Mouse (Mus musculus): Measurements from ENCODE around the gene Ppp1r1c. TPM values are rescaled to one million over a fixed set of nuclear protein-coding genes. Genes with fewer than 3 reads are reported as not detected.

The Ppp1r1c gene
- 9.4 and 16.2 TPM in 2 replicates for polyA plus RNA-seq (2016; fragmentation: Nextera tagmentation; extraction: Ambion mirVana)

- WGBS, result 90% methylated on average over 6 of the region's 6 CpGs
- no peak for DNase-seq (ENCODE audit: low spot score)
- Histone ChIP-seq H3K27ac (replicated peaks) (no peak within 1 kb of the TSS), H3K9me3 (no peaks in the 10 kb centered on the region), H3K36me3 (replicated peaks) (no peaks in the 10 kb centered on the region), H3K27me3 (replicated peaks; ENCODE audit: low read depth, poor library complexity, severe bottlenecking) (no peaks in the 10 kb centered on the region), H3K4me1 (no peaks in the 10 kb centered on the region), H3K4me3 (no peak within 1 kb of the TSS)
Measured at GRCm38 (mm10) chr2:79707575-79707974, at the start of gene Ppp1r1c. Ppp1r1c (plus strand) TSS chr2:79707780.

DNA sequence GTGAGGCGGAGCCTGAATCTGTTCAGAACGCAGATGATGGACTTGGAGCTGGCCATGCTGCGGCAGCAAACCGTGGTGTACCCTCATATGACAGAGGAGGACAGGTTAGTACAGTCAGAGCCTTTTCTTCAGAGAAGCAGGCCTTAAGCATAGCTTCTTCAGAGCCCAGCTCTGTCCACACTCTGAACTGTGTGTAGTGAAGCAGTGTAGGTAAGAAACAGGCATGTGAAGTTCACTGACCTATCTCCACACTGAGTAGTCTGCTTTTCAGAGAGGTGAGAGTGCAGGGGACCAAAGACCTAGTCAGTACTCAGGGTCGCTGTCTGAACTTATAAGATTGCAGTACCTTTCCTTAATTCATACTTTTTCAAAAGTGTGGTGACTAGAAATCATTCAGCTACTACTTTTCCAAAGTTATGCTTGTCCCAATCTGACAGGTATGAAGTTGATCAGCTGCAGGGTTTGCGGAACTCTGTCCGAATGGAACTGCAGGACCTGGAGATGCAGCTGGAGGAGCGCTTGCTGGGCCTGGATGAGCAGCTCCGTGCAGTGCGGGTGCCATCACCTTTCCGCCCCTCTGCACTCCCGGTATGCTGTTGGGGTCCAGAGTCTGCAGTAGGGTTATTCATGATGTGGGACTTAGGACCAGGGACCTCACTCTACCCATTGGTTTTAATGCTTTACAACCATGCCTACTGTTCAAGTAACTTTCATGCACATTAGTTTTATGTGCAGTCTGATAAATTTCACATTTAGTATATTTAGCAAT is 47.0 kb upstream of the Ppp1r1c start:
- WGBS, result 84% methylated on average over 12 of the region's 12 CpGs
- H3K36me3 ChIP-seq (replicated peaks), result peaks cover 59% of the 10 kb centered on the region
- H3K4me1 ChIP-seq, result peaks cover 6% of the 10 kb centered on the region; the same call in 1 of the 2 replicates
- no peak overlapping the region for H3K27ac ChIP-seq (replicated peaks)
- no peak for DNase-seq (ENCODE audit: low spot score)
- H3K4me3 ChIP-seq, result no peak overlapping the region
- no peaks in the 10 kb centered on the region for H3K27me3 ChIP-seq (replicated peaks; ENCODE audit: low read depth, poor library complexity, severe bottlenecking)
- H3K9me3 ChIP-seq, result no peaks in the 10 kb centered on the region

DNA sequence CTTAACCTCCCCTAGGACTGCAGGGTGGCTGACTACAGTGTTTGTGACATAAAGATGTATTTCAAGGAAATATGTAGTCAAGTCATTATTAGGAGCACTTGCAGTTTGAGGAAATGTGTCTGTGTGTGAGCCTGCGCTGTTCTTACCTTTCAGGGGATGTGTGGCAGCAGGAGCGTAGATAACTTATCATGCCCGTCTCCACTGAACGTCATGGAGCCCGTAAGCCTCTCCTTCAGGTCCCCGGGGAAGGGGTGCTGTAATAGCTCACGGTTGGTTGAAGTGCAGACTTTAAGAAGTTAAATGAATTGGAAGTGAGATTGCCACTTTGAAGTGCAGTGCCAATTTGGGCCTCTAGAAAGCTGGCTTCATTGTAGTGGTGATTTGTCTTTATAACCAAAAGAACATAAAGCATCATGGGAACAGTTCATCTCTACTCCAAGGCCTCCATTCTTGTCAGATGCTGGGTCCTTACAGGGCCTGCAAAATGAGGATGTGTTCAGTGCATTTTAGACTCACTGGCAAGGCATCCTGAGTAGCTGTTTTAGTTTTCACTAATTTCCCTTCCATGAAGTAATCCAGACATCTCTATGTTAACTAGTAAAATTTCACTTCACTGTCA is 46.0 kb upstream of the Ppp1r1c start:
- Histone ChIP-seq H3K27me3 (replicated peaks; ENCODE audit: low read depth, poor library complexity, severe bottlenecking) (no peaks in the 10 kb centered on the region), H3K27ac (replicated peaks) (no peak overlapping the region), H3K36me3 (replicated peaks) (peaks cover 61% of the 10 kb centered on the region), H3K9me3 (no peaks in the 10 kb centered on the region), H3K4me1 (peaks cover 6% of the 10 kb centered on the region; the same call in 1 of the 2 replicates), H3K4me3 (no peak overlapping the region)
- no peak for DNase-seq (ENCODE audit: low spot score)
- 78% methylated on average over 7 of the region's 7 CpGs for WGBS

DNA sequence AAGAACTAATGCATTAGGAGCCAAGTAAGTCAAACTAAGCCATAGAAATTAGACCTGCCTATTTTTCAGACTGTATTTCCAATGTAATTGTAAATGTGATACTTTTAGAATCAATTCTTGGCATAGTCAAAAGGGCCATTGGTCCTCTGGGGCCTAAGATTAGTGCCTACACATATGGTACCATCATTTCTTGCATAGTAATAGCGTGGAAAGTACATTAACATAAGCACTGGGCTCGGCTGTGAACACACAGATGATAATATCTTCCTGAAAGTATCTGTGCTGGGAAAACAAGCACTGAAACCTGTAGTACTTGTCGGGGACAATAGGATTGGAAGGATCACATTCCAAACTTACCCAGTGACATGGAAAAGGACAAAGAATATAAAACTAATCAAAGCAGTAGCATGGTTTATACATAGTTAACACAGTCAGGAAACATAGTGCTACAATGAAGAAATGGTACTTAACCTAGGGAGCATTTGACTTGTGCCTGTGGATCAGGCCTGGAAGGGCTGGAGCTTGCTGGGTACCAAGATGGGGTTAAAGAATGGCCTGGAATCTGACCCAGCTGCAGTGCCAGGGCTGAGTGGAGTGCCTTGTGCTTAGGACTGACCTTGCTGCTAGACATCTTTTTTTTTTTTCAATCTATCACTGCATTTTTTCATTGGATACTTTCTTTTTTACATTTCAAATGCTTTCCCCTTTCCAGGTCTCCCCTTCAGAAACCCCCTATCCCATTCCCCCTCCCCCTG is 42.9 kb upstream of the Ppp1r1c start:
- H3K4me3 ChIP-seq, result no peak overlapping the region
- 76% methylated on average over 3 of the region's 3 CpGs for WGBS
- H3K4me1 ChIP-seq, result peaks cover 18% of the 10 kb centered on the region
- H3K9me3 ChIP-seq, result no peaks in the 10 kb centered on the region
- H3K27ac ChIP-seq (replicated peaks), result no peak overlapping the region
- DNase-seq (ENCODE audit: low spot score), result no peak
- no peaks in the 10 kb centered on the region for H3K27me3 ChIP-seq (replicated peaks; ENCODE audit: low read depth, poor library complexity, severe bottlenecking)
- H3K36me3 ChIP-seq (replicated peaks), result peaks cover 33% of the 10 kb centered on the region

DNA sequence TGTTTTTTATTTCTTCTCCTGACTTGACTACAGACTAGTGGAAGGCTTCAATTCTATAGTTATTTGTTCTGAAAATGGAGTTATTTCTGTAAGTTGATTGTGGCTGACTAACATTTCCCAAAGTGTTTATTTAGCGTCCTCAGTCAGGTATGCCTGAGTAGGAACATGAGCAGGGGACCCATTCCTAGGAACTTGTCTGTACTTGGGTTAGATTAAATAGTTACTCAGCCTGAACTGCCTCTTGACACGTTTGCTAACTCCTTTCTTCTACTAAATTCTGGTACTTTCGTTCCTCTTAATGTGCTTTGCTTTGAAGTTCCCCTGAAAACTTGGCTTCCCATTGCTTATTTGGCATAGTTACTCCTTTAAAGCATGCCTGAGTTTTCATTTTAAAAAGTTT is 42.1 kb upstream of the Ppp1r1c start:
- H3K4me3 ChIP-seq, result no peak overlapping the region
- H3K27me3 ChIP-seq (replicated peaks; ENCODE audit: low read depth, poor library complexity, severe bottlenecking), result no peaks in the 10 kb centered on the region
- H3K27ac ChIP-seq (replicated peaks), result no peak overlapping the region
- peaks cover 27% of the 10 kb centered on the region for H3K36me3 ChIP-seq (replicated peaks)
- no peak for DNase-seq (ENCODE audit: low spot score)
- WGBS, result 72% methylated on average over 3 of the region's 3 CpGs
- no peaks in the 10 kb centered on the region for H3K9me3 ChIP-seq
- H3K4me1 ChIP-seq, result peaks cover 21% of the 10 kb centered on the region

GRCm38 (mm10) chr2:79675266-79675665 is 32.3 kb upstream of the Ppp1r1c start:
- DNase-seq (ENCODE audit: low spot score), result no peak
- H3K4me1 ChIP-seq, result no peaks in the 10 kb centered on the region
- WGBS, result 89% methylated on average over 3 of the region's 3 CpGs
- H3K4me3 ChIP-seq, result no peak overlapping the region
- H3K27me3 ChIP-seq (replicated peaks; ENCODE audit: low read depth, poor library complexity, severe bottlenecking), result no peaks in the 10 kb centered on the region
- no peaks in the 10 kb centered on the region for H3K9me3 ChIP-seq
- H3K36me3 ChIP-seq (replicated peaks), result peaks cover 8% of the 10 kb centered on the region; the same call in 1 of the 2 replicates
- H3K27ac ChIP-seq (replicated peaks), result no peak overlapping the region

- H3K27me3 ChIP-seq (replicated peaks; ENCODE audit: low read depth, poor library complexity, severe bottlenecking), result no peaks in the 10 kb centered on the region
- 86% methylated on average over 1 of the region's 1 CpGs for WGBS
- no peaks in the 10 kb centered on the region for H3K36me3 ChIP-seq (replicated peaks)
- no peaks in the 10 kb centered on the region for H3K4me1 ChIP-seq
- no peak for DNase-seq (ENCODE audit: low spot score)
- no peak overlapping the region for H3K4me3 ChIP-seq
- no peak overlapping the region for H3K27ac ChIP-seq (replicated peaks)
- H3K9me3 ChIP-seq, result no peaks in the 10 kb centered on the region
Measured at GRCm38 (mm10) chr2:79677663-79678257, 29.8 kb upstream of the Ppp1r1c start.

DNA sequence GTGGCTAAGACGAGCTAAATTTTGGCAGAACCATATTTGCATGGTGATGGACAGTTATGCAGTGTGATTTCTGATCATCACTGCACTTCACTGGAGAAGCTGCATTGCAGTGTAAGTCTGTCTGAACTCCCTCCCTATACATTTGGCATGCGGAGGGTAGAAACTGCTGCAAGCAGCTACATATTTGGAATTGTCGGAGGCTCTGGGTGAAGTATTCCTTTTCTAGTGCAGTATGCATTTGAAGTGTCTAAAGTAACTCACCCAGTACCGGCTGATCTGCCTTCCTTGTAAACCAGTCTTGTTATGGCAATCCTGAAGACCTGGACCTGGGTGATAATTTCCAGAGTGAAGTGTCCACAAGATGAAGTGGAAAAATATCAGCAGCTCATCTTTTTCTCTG is 25.9 kb upstream of the Ppp1r1c start:
- H3K36me3 ChIP-seq (replicated peaks), result no peaks in the 10 kb centered on the region
- H3K27me3 ChIP-seq (replicated peaks; ENCODE audit: low read depth, poor library complexity, severe bottlenecking), result no peaks in the 10 kb centered on the region
- no peak for DNase-seq (ENCODE audit: low spot score)
- H3K9me3 ChIP-seq, result no peaks in the 10 kb centered on the region
- 86% methylated on average over 4 of the region's 4 CpGs for WGBS
- no peaks in the 10 kb centered on the region for H3K4me1 ChIP-seq
- no peak overlapping the region for H3K4me3 ChIP-seq
- H3K27ac ChIP-seq (replicated peaks), result no peak overlapping the region

- WGBS, result 93% methylated on average over 4 of the region's 4 CpGs
- no peak for DNase-seq (ENCODE audit: low spot score)
- Histone ChIP-seq H3K4me3 (no peak overlapping the region), H3K27ac (replicated peaks) (no peak overlapping the region), H3K4me1 (no peaks in the 10 kb centered on the region), H3K36me3 (replicated peaks) (no peaks in the 10 kb centered on the region), H3K9me3 (no peaks in the 10 kb centered on the region), H3K27me3 (replicated peaks; ENCODE audit: low read depth, poor library complexity, severe bottlenecking) (no peaks in the 10 kb centered on the region)
Measured at GRCm38 (mm10) chr2:79683258-79683657, 24.3 kb upstream of the Ppp1r1c start.

DNA sequence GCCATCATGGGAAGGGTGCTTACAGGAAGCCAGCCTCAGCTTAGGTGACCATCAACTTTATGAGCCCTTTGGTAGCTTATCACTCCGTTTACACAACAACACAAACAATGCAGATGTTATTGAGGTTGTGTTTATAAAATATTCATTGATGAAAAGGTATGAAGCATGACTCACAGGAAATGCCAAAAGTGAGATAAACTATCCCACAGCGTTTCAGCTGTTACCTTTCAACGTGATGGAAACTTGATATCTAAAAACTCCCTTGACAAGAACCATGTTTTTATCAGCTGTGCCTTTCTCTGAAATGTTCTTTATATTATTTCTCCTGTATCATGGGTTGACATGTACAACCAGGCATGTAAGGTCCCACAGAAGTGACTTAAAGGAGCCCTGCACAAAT is 16.7 kb upstream of the Ppp1r1c start:
- DNase-seq (ENCODE audit: low spot score), result no peak
- H3K4me3 ChIP-seq, result no peak overlapping the region
- H3K27me3 ChIP-seq (replicated peaks; ENCODE audit: low read depth, poor library complexity, severe bottlenecking), result no peaks in the 10 kb centered on the region
- no peaks in the 10 kb centered on the region for H3K36me3 ChIP-seq (replicated peaks)
- WGBS, result 71% methylated on average over 3 of the region's 3 CpGs
- no peak overlapping the region for H3K27ac ChIP-seq (replicated peaks)
- H3K4me1 ChIP-seq, result no peaks in the 10 kb centered on the region; the same call in 1 of the 2 replicates
- no peaks in the 10 kb centered on the region for H3K9me3 ChIP-seq

DNA sequence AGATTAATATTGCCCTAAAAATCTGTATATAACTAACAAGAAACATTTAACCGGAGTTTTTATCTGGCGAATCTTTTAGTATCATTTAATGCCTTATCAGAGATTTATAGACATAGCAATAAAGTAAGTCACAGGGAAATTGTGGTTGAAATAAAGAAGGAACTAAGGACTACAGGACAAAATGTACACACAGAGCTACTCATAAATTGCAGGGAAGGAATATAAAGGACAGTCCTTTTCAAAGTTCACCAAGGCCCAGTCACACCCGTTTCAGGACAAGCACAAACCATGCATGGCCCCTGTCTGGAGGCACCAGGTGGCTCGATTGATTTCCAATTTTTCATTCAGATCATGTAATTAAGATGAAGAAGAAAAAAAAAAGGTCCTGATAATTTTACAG is 12.4 kb upstream of the Ppp1r1c start:
- H3K4me1 ChIP-seq, result no peaks in the 10 kb centered on the region
- no peak overlapping the region for H3K27ac ChIP-seq (replicated peaks)
- H3K27me3 ChIP-seq (replicated peaks; ENCODE audit: low read depth, poor library complexity, severe bottlenecking), result no peaks in the 10 kb centered on the region
- no peak for DNase-seq (ENCODE audit: low spot score)
- H3K4me3 ChIP-seq, result no peak overlapping the region
- WGBS, result 94% methylated on average over 4 of the region's 4 CpGs
- no peaks in the 10 kb centered on the region for H3K9me3 ChIP-seq
- H3K36me3 ChIP-seq (replicated peaks), result no peaks in the 10 kb centered on the region

DNA sequence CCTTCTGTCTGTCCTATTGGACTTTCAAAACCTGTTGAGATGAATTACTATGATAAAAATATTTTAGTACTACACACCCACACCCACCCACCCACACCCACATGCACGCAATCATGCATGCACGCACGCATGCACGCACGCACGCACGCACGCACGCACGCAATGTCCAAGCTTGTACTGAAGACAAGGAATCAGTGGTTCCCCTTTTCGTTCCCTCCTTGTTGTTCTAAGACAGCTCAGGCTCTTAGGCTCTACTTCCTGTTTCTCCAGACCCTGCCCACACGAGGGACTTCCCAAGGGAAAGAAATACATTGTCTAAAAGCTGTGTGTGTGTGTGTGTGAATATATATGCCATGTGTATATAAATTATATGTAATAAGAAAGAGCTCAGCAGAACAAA is 11.6 kb upstream of the Ppp1r1c start:
- Histone ChIP-seq H3K4me1 (no peaks in the 10 kb centered on the region), H3K27me3 (replicated peaks; ENCODE audit: low read depth, poor library complexity, severe bottlenecking) (no peaks in the 10 kb centered on the region), H3K36me3 (replicated peaks) (no peaks in the 10 kb centered on the region), H3K4me3 (no peak overlapping the region), H3K9me3 (no peaks in the 10 kb centered on the region), H3K27ac (replicated peaks) (no peak overlapping the region)
- no peak for DNase-seq (ENCODE audit: low spot score)
- WGBS, result 89% methylated on average over 12 of the region's 12 CpGs

Measured in embryonic facial prominence, embryonic 10.5 days (tissue).